Mouse (Mus musculus) stomach, postnatal 0 days (tissue): Measurements from ENCODE around the gene Tspan18.

Experiments used
- CTCF ChIP-seq: IDR thresholded peaks from 2 replicates; pipeline ENCODE4 v1.5.1; 2016; ENCODE audit warnings: antibody characterized with exemption, low read depth, mild to moderate bottlenecking, moderate library complexity
- EP300 ChIP-seq: optimal IDR thresholded peaks from 2 replicates; pipeline ENCODE3; 2016; ENCODE audit warnings: antibody characterized with exemption

DNA sequence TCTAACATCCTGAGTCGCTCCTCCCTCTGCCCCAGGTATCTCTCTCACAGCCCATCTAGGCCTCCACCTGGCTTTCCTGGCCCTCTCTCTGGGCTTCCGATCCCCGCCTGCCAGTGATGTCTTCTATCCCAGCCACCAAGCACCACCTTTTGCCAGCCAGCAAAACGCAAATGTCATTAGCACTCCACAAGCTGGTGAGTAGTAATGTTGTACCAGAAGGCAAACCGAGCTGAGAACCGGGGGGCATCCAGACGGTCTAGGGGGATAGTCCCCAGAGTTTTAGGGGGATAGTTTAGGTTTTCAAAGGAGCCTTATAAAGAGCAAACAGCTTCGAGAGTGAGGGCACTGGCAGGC lies 90.2 kb downstream of the Tspan18 start:
- TF ChIP-seq CTCF (no peak), EP300 (no peak)
